Mouse (Mus musculus): ENCODE data around the gene Gm21988.

Gm21988 gene

DNA sequence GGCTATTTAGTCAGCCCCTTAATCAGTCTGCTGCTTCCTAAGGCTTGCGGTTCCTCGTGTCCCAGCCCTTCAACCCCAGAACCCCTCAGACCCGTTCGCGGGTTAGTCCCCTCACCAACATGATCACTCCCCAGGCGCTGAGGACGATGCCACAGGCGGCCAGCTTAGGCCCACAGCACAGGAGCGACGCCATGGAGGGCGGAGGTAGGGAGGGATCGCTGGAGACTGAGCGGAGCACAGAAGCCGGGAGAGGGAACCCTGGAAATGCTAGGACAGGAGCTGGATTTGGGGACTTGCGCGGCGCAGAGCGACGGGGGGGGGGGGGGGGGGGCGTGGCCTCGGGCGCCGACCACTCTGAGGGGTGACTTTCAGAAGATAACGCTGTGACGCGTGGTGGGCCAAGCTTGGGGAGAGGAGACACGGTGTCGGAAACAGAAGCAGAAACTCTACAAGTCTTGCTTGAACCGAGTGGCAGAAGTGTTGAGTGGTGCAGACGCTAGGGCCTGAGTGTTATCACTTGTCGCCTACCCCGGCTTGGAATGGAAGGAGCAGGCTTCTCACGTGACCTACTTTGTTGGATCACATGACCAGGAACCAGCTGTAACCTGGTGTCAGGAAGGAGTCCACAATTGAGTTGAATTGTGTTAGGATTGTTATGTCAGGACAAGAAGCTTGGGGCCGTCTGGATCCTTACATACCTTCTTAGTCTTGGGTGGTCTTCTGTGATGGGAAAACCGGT is at the start of gene Gm21988, which contains the start of gene Rnasek:
Gene Gm21988, minus strand, starts transcription at position 290 of the 739 bp plus-strand sequence.
Gene Rnasek, minus strand, starts transcription at position 302 of the 739 bp plus-strand sequence.
- peak; percentile 80 for DNase-seq

DNA sequence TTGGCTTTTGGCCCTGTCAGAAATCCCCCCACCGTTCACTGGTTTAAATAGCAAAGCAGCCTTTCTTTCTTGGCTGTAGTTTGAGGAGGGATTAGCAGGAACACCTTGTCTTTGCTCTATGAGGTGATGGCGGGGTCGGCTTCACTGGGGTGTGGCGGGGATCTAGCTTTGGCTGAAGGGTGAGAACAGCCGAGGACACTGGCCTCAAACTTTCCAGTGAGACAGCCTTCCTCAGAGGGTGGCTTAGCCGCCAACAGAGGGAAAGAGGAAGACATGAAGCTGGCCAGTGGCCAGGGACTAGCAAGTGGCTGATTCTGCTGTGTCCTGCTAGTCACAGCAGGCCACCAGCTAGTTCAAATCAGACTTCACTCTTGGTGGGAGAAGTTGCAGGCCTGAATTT is 49.6 kb upstream of the Gm21988 start:
- DNase-seq, result peak; percentile 12

DNA sequence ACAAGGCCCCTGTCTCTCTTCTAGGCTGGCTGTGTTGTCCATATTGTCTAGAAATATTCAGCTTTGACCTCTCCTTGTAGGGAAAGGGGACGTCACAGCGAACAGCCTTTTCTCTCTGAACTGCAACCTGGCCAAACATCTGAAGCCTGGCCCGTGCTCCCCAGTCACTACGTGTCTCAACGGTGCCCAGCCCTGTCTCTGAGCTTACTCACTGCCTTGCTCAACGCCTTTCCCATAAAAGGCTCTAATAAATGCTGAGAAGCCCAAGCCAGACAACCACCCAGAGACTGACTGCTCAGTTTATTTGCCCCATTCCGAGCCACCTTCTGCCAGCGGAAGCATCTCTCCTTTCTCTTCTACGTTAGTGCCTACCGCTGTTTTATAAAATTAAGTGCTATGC is 48.5 kb upstream of the Gm21988 start:
- DNase-seq, result no peak

GRCm38 (mm10) chr11:70285686-70286085 is 46.1 kb upstream of the Gm21988 start:
- no peak for DNase-seq

DNA sequence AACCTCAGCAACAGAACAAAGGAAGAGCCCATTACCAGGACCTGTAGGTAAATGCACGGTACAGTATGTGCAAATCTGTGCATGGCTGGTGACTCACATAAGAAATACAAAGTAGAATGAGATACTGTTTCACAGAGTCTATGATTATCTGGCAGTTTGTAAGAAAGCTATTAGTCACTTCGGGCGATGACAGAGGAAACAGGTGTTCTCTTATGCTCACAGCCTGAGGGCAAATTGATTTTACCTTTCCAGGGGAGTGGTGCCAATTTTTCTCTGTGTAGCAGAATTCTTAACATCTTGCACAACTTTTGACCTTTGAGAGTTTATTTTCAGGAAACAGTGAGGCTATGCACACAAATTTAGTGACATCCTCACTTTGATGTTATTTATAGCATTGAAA is 45.1 kb upstream of the Gm21988 start:
- no peak for DNase-seq

GRCm38 (mm10) chr11:70283666-70284065 is 44.0 kb upstream of the Gm21988 start:
- DNase-seq, result no peak

- DNase-seq, result no peak
Measured at GRCm38 (mm10) chr11:70280441-70280840, 40.8 kb upstream of the Gm21988 start.

DNA sequence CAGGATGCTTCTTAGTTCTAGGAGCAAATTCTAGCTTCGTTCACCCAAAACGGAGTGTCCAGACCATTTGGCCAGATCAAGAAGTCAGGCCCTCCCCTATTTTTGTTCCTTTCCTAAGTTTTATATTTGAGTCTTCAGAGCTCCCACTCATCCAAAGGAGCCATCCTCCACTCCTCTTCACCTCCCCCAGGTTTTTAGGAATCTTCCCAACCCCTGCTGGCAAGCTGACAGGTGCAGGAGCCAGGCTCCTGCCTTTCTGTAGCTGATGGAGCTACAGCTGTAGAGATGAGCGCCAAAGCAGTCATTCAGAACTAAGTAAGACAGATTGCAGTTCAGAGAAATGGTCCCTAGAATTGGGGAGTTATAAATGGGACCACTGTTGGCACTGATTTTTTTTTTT is 39.3 kb upstream of the Gm21988 start:
- no peak for DNase-seq

- peak; percentile 8 for DNase-seq
Measured at GRCm38 (mm10) chr11:70271641-70272040, 32.0 kb upstream of the Gm21988 start.

GRCm38 (mm10) chr11:70266405-70266804 is 26.8 kb upstream of the Gm21988 start:
- no peak for DNase-seq

GRCm38 (mm10) chr11:70265819-70266218 is 26.2 kb upstream of the Gm21988 start:
- DNase-seq, result no peak

DNA sequence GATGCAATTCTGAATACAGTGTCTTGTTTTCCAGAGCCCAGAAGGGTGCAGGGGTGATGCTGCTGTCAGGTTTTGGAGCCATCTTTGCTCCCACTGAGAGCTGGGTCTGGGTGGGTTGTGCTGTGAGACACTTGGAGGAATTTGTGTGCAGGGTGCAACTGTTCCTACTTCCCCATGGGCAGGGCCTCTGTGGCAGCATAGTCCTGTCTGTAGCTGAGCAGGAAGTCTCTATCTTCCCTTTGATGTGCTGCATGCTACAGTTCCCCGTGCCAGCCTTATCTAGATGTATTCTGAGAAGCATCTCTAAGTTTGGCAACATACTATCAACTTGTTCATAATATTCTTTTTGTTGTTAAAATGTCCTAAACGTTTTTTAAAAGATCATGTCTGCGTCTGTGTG is 25.6 kb upstream of the Gm21988 start:
- DNase-seq, result no peak

DNA sequence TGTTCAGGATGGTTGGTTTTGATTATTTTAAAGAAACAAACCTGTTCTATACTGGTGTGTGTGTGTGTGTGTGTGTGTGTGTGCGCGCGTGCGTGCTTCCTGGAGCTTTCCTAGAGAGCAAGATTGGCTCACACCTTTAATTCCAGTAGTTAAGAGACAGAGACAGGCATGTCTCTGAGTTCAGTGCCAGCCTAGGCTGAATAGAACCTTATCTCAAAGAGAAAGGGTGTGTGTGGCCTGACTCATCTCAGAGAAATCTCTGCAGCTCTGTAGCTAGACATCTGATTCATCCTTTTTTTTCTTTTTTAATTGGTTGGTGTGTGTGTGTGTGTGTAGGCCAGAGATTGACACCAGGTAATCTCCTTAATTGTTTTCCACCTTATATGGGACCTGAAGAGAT is 19.4 kb upstream of the Gm21988 start:
- DNase-seq, result no peak

GRCm38 (mm10) chr11:70254931-70255531 is 15.4 kb upstream of the Gm21988 start, which contains the start of gene Alox12:
Gene Alox12, minus strand, starts transcription at chr11:70255353.
- no peak for DNase-seq

DNA sequence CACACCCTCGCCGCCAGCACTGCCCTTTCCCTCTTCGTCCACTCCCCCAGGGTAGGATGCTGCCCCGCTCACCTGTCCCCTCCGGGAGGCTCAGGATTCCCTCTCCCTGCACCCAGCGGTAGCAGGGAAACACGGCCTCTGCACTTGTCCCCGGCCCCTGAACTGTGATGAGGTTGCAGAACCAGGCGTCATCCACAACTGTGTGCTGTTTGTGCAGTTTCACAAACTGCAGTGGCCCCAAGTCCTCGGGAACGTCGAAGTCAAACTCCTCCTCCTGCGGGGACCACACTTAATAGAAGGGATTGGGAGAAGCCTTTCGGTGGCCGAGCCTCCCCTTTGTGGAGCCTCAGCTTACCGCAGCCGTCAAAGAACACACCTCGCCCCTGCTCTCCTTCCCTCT is 14.7 kb upstream of the Gm21988 start:
- no peak for DNase-seq

- no peak for DNase-seq
Measured at GRCm38 (mm10) chr11:70251853-70252252, 12.2 kb upstream of the Gm21988 start.

GRCm38 (mm10) chr11:70250150-70250549 is 10.5 kb upstream of the Gm21988 start:
- DNase-seq, result no peak

DNA sequence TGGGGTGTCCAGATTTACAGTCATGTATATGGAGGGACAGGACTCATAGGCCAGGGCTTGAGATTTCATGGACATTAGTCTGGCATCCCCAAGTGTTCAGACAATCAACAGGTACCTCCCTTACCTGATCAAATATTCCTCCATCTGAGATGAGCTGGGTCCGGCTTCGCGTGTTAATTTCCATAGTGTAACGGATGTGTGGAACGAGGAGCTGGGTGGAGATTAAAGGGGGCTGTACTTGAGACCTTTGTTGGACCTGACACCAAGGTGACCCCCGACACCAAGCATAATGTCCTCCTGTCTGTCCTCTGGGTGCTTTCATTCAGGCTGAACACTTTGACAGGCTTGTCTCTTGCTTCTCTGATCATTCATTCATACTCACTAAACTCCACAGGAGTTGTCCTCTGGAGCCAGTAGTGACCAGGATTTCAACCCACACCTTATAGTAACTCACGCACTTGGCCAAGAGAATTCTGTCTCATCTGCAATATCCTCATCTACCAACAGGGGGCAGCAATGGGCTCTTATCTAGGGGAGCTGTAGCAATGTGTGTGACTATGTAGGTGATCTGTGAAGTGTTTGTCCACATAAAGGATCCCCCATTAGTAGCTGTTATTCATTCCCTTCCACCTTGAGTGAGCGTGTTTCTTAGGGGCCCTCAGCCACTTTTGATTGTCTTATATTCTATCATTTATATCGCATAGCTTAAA is 7.7 kb upstream of the Gm21988 start:
- DNase-seq, result no peak

GRCm38 (mm10) chr11:70242591-70242990 is 3.0 kb upstream of the Gm21988 start:
- no peak for DNase-seq

DNA sequence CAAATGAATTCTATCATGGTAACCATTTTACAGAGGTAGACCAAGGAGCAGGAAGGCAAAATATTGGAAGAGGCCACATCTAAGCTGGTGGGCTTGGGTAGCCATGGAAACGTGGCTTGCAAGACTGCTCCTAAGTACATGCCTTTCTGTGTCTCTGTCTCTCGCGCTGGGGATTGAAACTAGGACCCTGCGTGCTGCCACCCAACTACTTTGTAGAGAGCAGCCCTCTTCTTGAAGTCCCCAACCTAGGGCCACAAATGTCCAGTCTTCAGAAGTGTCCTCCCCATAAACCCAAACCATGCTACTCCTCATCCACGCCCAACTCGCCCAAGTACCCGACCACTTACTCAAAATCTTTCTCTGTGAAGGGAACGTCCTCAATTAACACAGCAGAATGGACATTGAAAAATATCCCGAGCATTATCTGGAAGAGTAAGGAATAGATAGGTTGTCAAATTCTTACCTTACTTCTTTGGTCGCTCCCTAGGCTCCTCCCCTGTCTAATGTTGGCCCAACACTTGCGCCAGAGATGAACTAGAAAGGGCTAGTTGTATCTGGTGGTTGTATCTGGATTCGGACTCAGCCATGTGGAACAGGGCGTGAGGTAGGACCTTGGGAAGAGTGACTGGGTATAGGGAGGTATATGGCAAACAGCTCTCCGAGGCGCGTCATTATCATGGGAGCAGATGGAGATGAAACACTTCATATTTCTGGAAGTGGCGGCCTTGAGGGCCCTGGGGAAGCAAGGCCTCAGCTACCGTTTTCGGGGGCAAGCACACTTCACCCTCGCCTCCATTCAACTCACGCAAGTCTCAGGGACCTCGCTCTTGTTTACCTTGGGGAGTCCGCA is 814 bp downstream of the Gm21988 start:
- no peak for DNase-seq

DNA sequence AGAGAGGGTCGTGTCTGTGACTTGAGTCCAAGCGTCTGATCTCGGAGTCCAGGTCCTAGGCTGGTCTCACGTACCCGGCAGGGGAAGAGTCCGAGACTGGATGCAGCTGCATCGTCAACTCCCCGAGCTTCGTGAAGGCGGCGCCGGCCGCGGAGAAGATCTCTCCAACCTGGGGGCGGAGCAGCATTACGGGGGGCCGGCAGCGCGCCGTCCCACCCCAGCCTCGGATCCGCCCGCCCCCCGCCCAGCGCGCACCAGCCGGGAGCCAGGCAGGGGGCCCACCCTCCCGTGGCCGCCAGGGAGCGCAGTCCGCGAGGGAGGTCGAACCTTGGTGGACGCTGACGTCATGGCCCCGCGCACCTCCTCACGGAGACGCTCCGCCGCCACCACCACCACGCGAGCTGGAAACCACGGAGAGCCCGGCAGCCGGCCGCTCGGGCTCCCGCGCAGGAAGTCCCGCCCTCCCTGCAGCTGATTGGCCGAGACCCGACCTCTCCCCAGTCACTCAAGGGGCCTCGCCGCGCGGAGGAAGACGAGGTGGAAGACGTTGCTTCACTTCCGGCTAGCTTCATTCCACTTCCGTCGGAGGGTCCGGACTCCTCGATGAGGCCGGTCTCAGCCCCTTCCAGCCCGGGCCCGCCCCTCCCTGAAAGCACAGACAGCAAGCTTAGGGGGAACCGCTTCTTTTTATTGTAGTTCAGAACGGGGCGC is 2.0 kb downstream of the Gm21988 start, which contains the start of gene 0610010K14Rik:
Gene 0610010K14Rik, minus strand, starts transcription at position 458 of the 711 bp plus-strand sequence.
- peak; percentile 98 for DNase-seq

DNA sequence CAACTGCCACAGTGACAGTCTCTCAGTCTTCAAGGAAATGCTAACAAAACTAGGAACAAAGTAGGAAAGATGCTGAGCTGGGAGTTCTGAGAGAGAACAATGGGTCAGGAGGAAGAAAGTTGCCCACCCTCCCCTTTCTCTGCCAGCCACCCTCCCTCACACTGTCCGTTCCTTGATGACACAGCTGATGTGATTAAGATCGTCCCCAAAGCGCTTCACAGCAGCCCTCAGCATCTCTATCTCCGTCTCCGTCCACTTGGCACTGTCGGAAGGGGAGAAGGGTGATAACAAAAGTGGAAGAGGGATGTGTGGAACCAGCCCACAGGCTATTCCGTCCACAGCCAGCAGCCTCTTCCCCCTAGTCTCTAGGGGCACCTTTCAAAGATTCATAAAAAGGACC is 2.9 kb downstream of the Gm21988 start:
- DNase-seq, result no peak
